Mouse (Mus musculus) CH12.LX (cell line): Measurements from ENCODE around the gene Skap1. TPM values are rescaled to one million over a fixed set of nuclear protein-coding genes. Genes with fewer than 3 reads are reported as not detected.

Experiments used
- DNase-seq: peaks from one replicate; pipeline ENCODE4 v3.0.0-alpha.2; 2013; ENCODE audit errors: extremely low read depth
- H3K27ac ChIP-seq: 2 replicates; pipeline ENCODE4 v1.5.1; 2012; ENCODE audit warnings: low read depth, mild to moderate bottlenecking, control low read depth, moderate library complexity; ENCODE audit not compliant: insufficient read depth
- H3K27me3 ChIP-seq: replicated peaks from 2 replicates; pipeline ENCODE3; 2012; ENCODE audit warnings: inconsistent platforms
- H3K36me3 ChIP-seq, 2 experiments: replicated peaks in 1 of 2; 2 replicates each; pipeline versions ENCODE3 to v1.6.1; 2012; ENCODE audit warnings: inconsistent platforms in 1 of 2, low read length in 1 of 2, mild to moderate bottlenecking in 1 of 2, mixed read lengths in 1 of 2, moderate library complexity in 1 of 2; ENCODE audit not compliant: control insufficient read depth in 1 of 2, insufficient read depth in 1 of 2
- H3K4me1 ChIP-seq, 2 experiments: 2 replicates each; pipeline ENCODE4 v1.6.1; 2012; ENCODE audit warnings: inconsistent platforms in 1 of 2, moderate library complexity in 1 of 2; ENCODE audit not compliant: insufficient read depth in 2 of 2, control insufficient read depth in 1 of 2
- H3K4me2 ChIP-seq: 2 replicates; pipeline ENCODE4 v1.6.1; 2012; ENCODE audit warnings: low read depth, mild to moderate bottlenecking, control low read depth; ENCODE audit not compliant: poor library complexity, insufficient read depth, severe bottlenecking
- H3K4me3 ChIP-seq, 3 experiments: fragments of 150-350 bp in 1 of 3; sonication (generic) in 1 of 3; replicated peaks in 1 of 3; 2 replicates each; pipeline versions ENCODE3 to v1.5.1; 2011 to 2012; ENCODE audit warnings: low read depth in 2 of 3, low read length in 2 of 3, mild to moderate bottlenecking in 2 of 3, moderate library complexity in 2 of 3, control low read depth in 1 of 3, improper control_type of control experiment in 1 of 3, inconsistent platforms in 1 of 3, mixed read lengths in 1 of 3; ENCODE audit not compliant: poor library complexity in 1 of 3
- H3K79me2 ChIP-seq: replicated peaks from 2 replicates; pipeline ENCODE4 v1.6.1; 2012; ENCODE audit warnings: mild to moderate bottlenecking, moderate library complexity; ENCODE audit not compliant: control insufficient read depth, poor library complexity, insufficient read depth, severe bottlenecking; ENCODE audit errors: extremely low read depth
- H3K9ac ChIP-seq: 2 replicates; pipeline ENCODE4 v1.6.1; 2012; ENCODE audit warnings: low read depth, mild to moderate bottlenecking, control low read depth, moderate library complexity; ENCODE audit not compliant: insufficient read depth
- H3K9me3 ChIP-seq: replicated peaks from 2 replicates; pipeline ENCODE3; 2012; ENCODE audit warnings: low read length, inconsistent platforms, mixed read lengths
- BHLHE40 ChIP-seq: IDR thresholded peaks from 2 replicates; pipeline ENCODE4 v1.6.1; 2011; ENCODE audit warnings: mild to moderate bottlenecking, low read depth, low read length, improper control_type of control experiment
- CHD2 ChIP-seq: IDR thresholded peaks from 2 replicates; pipeline ENCODE4 v1.6.1; 2011; ENCODE audit warnings: low read length, improper control_type of control experiment
- CTCF ChIP-seq, 2 experiments: IDR thresholded peaks in 1 of 2; conservative IDR thresholded peaks in 1 of 2; 2 replicates each; pipeline ENCODE4 v1.5.1; 2011 to 2012; ENCODE audit warnings: low read depth in 2 of 2, low read length in 2 of 2, improper control_type of control experiment in 1 of 2, inconsistent platforms in 1 of 2, mild to moderate bottlenecking in 1 of 2, moderate library complexity in 1 of 2
- EP300 ChIP-seq: IDR thresholded peaks from 2 replicates; pipeline ENCODE4 v1.6.1; 2011; ENCODE audit warnings: low read length, improper control_type of control experiment
- IRF4 ChIP-seq: IDR thresholded peaks from 2 replicates; pipeline ENCODE4 v1.6.1; 2014; ENCODE audit warnings: low read depth, mild to moderate bottlenecking, inconsistent platforms, low read length, improper control_type of control experiment
- JUN ChIP-seq: IDR thresholded peaks from 2 replicates; pipeline ENCODE4 v1.6.1; 2011; ENCODE audit warnings: low read depth, mild to moderate bottlenecking, low read length, improper control_type of control experiment, moderate library complexity; ENCODE audit not compliant: insufficient read depth
- JUND ChIP-seq: conservative IDR thresholded peaks from 2 replicates; pipeline ENCODE4 v1.6.1; 2011; ENCODE audit warnings: low read depth, low read length, improper control_type of control experiment
- KAT2A ChIP-seq: IDR thresholded peaks from 2 replicates; pipeline ENCODE4 v1.6.1; 2012; ENCODE audit warnings: low read length, improper control_type of control experiment, inconsistent platforms; ENCODE audit not compliant: insufficient replicate concordance
- MAZ ChIP-seq: IDR thresholded peaks from 2 replicates; pipeline ENCODE4 v1.6.1; 2012; ENCODE audit warnings: low read depth, mild to moderate bottlenecking, inconsistent platforms, low read length, improper control_type of control experiment, moderate library complexity
- MEF2A ChIP-seq: IDR thresholded peaks from 2 replicates; pipeline ENCODE4 v1.6.1; 2014; ENCODE audit warnings: low read depth, mild to moderate bottlenecking, inconsistent platforms, low read length, improper control_type of control experiment, borderline replicate concordance
- NELFE ChIP-seq: IDR thresholded peaks from 2 replicates; pipeline ENCODE4 v1.6.1; 2011; ENCODE audit warnings: low read depth, low read length, improper control_type of control experiment
- POLR2A ChIP-seq: IDR thresholded peaks from 2 replicates; pipeline ENCODE4 v1.6.1; 2011; ENCODE audit warnings: low read depth, mild to moderate bottlenecking, improper control_type of control experiment, low read length
- POLR2AphosphoS2 ChIP-seq: IDR thresholded peaks from 2 replicates; pipeline ENCODE4 v1.6.1; 2011; ENCODE audit warnings: low read depth, low read length, improper control_type of control experiment
- RAD21 ChIP-seq: IDR thresholded peaks from 2 replicates; pipeline ENCODE4 v1.6.1; 2011; ENCODE audit warnings: low read depth, mild to moderate bottlenecking, low read length, improper control_type of control experiment, moderate library complexity
- SIN3A ChIP-seq: IDR thresholded peaks from 2 replicates; pipeline ENCODE4 v1.6.1; 2012; ENCODE audit warnings: low read length, improper control_type of control experiment, inconsistent platforms
- SMC3 ChIP-seq: IDR thresholded peaks from 2 replicates; pipeline ENCODE4 v1.6.1; 2011; ENCODE audit warnings: low read depth, low read length, improper control_type of control experiment
- TBP ChIP-seq: conservative IDR thresholded peaks from 2 replicates; pipeline ENCODE4 v1.6.1; 2011; ENCODE audit warnings: low read depth, low read length, improper control_type of control experiment
- UBTF ChIP-seq: IDR thresholded peaks from 2 replicates; pipeline ENCODE4 v1.6.1; 2012; ENCODE audit warnings: low read depth, mild to moderate bottlenecking, inconsistent platforms, low read length, improper control_type of control experiment, moderate library complexity
- ZNF384 ChIP-seq: IDR thresholded peaks from 2 replicates; pipeline ENCODE4 v1.6.1; 2012; ENCODE audit warnings: low read depth, low read length, improper control_type of control experiment, inconsistent platforms
- dilution Hi-C: fragments of 300-500 bp; cut with MboI; formaldehyde crosslinking; loops from 2 replicates; pipeline ENCODE4 v1.14.3; 2020; ENCODE audit warnings: low sequenced_read_pairs; ENCODE audit not compliant: extremely low pct_unique_long_range_greater_than_20kb, extremely low pct_ligation_motif_present
- in situ Hi-C: fragments of 300-500 bp; cut with MboI; formaldehyde crosslinking; loops from 3 replicates; pipeline ENCODE4 v1.14.3; 2019; ENCODE audit warnings: low sequenced_read_pairs, low pct_ligation_motif_present, low pct_unique_long_range_greater_than_20kb, mixed read lengths
- polyA plus RNA-seq: library from polyadenylated mRNA; unstranded; fragments of >175 nt; gene quantifications from 2 replicates; pipeline ENCODE4 v1.2.1, GENCODE M21; 2012; ENCODE audit warnings: low read depth; ENCODE audit not compliant: insufficient read length
- total RNA-seq, 2 experiments: library from RNA; depleted of rRNA; stranded (reverse); fragments of 300-350 nt in 1 of 2; fragments of >200 nt in 1 of 2; gene quantifications; 2 replicates each; pipeline ENCODE4 v1.2.3; 2012 to 2014

Skap1 gene
- total and polyA plus RNA-seq, 3 experiments, result not detected

GRCm38 (mm10) chr11:96696842-96697455, 232.6 kb downstream of the Skap1 start (continued):
- TF ChIP-seq EP300 (peak; percentile 50), POLR2AphosphoS2 (no peak), IRF4 (peak; percentile 69), CTCF (conservative IDR thresholded peaks at IDR 0.05 in 1 of 2, IDR thresholded peaks at IDR 0.05 in 1 of 2; ENCODE audit: low read depth in 2 of 2, low read length in 2 of 2) (no peak), KAT2A (no peak), RAD21 (no peak), SIN3A (peak; percentile 96), JUN (no peak), UBTF (no peak), JUND (no peak)

GRCm38 (mm10) chr11:96697467-96697866, 233.1 kb downstream of the Skap1 start:
- Histone ChIP-seq H3K27ac (no peak overlapping the region), H3K27me3 (no peaks in the 10 kb centered on the region), H3K79me2 (no peaks in the 10 kb centered on the region), H3K9ac (no peak overlapping the region), H3K4me2 (peak overlapping the region; percentile 76), H3K4me3 (no peak overlapping the region), H3K4me1 (peaks cover 3 to 21% of the 10 kb centered on the region in 2 experiments), H3K9me3 (no peaks in the 10 kb centered on the region), H3K36me3 (no peaks in the 10 kb centered on the region)
- dilution Hi-C loops (no loop called here), in situ Hi-C loops (no loop called here)
- TF ChIP-seq BHLHE40 (0 out of 2 replicates have a peak, but pooled peaks have one; percentile 15), JUN (no peak), POLR2A (no peak), ZNF384 (no peak)
- no peak for DNase-seq

- TF ChIP-seq SMC3 (no peak), TBP (no peak), IRF4 (no peak), MAZ (no peak), NELFE (no peak), EP300 (no peak), SIN3A (no peak), MEF2A (no peak), KAT2A (no peak), ZNF384 (no peak), CHD2 (no peak), UBTF (no peak)
- no peaks in the 10 kb centered on the region for H3K79me2 ChIP-seq
- H3K4me3 ChIP-seq, result no peak overlapping the region
- no peak for DNase-seq
- H3K27me3 ChIP-seq, result peaks cover 27% of the 10 kb centered on the region
- no peak overlapping the region for H3K27ac ChIP-seq
- no peaks in the 10 kb centered on the region for H3K9me3 ChIP-seq
- H3K4me2 ChIP-seq, result no peak overlapping the region
- dilution Hi-C loops (no loop called here), in situ Hi-C loops (no loop called here)
- peaks cover 0 to 2% of the 10 kb centered on the region in 2 experiments; a peak in 1 of 4 replicates for H3K4me1 ChIP-seq
- no peaks in the 10 kb centered on the region for H3K36me3 ChIP-seq
- no peak overlapping the region for H3K9ac ChIP-seq
These were observed 239.4 kb downstream of the Skap1 start for GRCm38 (mm10) chr11:96703813-96704212.
